ENCODE assay signal across 25 mouse cellular contexts in genomic region chr1:178506938-178507337, GRCm38 (mm10).
"Had no signal": no experiment of that assay in that cellular context is flagged by ENCODE, and none has a peak within 500 bp of the region (broad histone marks: within the 10 kb centered on the region; RNA-seq: fewer than 3 reads in every experiment).

No protein-coding gene starts in this region.

- H3K9ac ChIP-seq: heart, embryonic 13.5 days; heart, embryonic 15.5 days; hindbrain, embryonic 13.5 days; hindbrain, embryonic 15.5 days; limb, embryonic 12.5 days; liver, embryonic 13.5 days; liver, embryonic 15.5 days had no signal

- ATAC-seq: hindbrain, postnatal 0 days; intestine, postnatal 0 days had no signal

- H3K27me3 ChIP-seq: heart, embryonic 13.5 days; heart, embryonic 15.5 days; hindbrain, embryonic 13.5 days; hindbrain, embryonic 15.5 days; limb, embryonic 12.5 days; liver, embryonic 13.5 days; liver, embryonic 15.5 days had no signal

- DNase-seq: gastrocnemius, adult 2 months; gastrocnemius, postnatal 10 days; gastrocnemius, postnatal 25 days; heart, adult 2 months; heart, postnatal 4 days; kidney, adult 18-20 months; kidney, adult 8-10 months; kidney, postnatal 10 days; kidney, postnatal 25 days; kidney, postnatal 4 days; liver; liver, embryonic 13.5 days had no signal

- H3K4me2 ChIP-seq: heart, embryonic 11.5 days; heart, embryonic 13.5 days; heart, embryonic 15.5 days; hindbrain, embryonic 13.5 days; hindbrain, embryonic 15.5 days; limb, embryonic 12.5 days; liver, embryonic 11.5 days; liver, embryonic 13.5 days; liver, embryonic 15.5 days had no signal

- H3K4me1 ChIP-seq: heart, embryonic 13.5 days; heart, embryonic 15.5 days; hindbrain, embryonic 10.5 days; hindbrain, embryonic 15.5 days; limb, embryonic 10.5 days; limb, embryonic 12.5 days; liver, embryonic 13.5 days; liver, embryonic 15.5 days had no signal

- H3K9me3 ChIP-seq: heart, embryonic 13.5 days; heart, embryonic 15.5 days; hindbrain, embryonic 10.5 days; hindbrain, embryonic 13.5 days; hindbrain, embryonic 15.5 days; limb, embryonic 10.5 days; limb, embryonic 12.5 days; liver, embryonic 13.5 days; liver, embryonic 15.5 days had no signal

- H3K36me3 ChIP-seq: heart, embryonic 13.5 days; heart, embryonic 15.5 days; hindbrain, embryonic 10.5 days; hindbrain, embryonic 13.5 days; hindbrain, embryonic 15.5 days; limb, embryonic 10.5 days; limb, embryonic 12.5 days; liver, embryonic 13.5 days; liver, embryonic 15.5 days had no signal

- H3K4me3 ChIP-seq: gastrocnemius, adult 2 months; heart, adult 2 months; heart, embryonic 13.5 days; heart, embryonic 15.5 days; hindbrain, embryonic 10.5 days; hindbrain, embryonic 13.5 days; hindbrain, embryonic 15.5 days; layer of hippocampus, adult 2 months; limb, embryonic 10.5 days; limb, embryonic 12.5 days; liver, embryonic 13.5 days; liver, embryonic 15.5 days had no signal

- H3K27ac ChIP-seq: gastrocnemius, adult 2 months; heart, adult 2 months; heart, embryonic 13.5 days; heart, embryonic 15.5 days; hindbrain, embryonic 10.5 days; hindbrain, embryonic 13.5 days; hindbrain, embryonic 15.5 days; hindbrain, postnatal 0 days; layer of hippocampus, adult 2 months; limb, embryonic 10.5 days; limb, embryonic 12.5 days; liver, embryonic 13.5 days; liver, embryonic 15.5 days had no signal
